ENCODE assay signal across 29 mouse cellular contexts in genomic region chr7:19928486-19928885, GRCm38 (mm10). TPM values are rescaled to one million over a fixed set of nuclear protein-coding genes. Genes with fewer than 3 reads are reported as not detected.
A peak's percentile ranks its signal among the peaks of the same experiment; 100 is the strongest.
DNase-seq lines count a peak whose midpoint lies in the region; ATAC-seq and TF ChIP-seq lines count a peak whose summit lies in the region.
"Had no signal": no experiment of that assay in that cellular context is flagged by ENCODE, and none has a peak within 500 bp of the region (broad histone marks: within the 10 kb centered on the region; RNA-seq: fewer than 3 reads in every experiment).

No protein-coding gene starts in this region.

- no peak overlapping the region for H3K4me3 ChIP-seq in heart, adult 2 months
- no peak overlapping the region for H3K4me3 ChIP-seq in heart, embryonic 12.5 days
- H3K4me3 ChIP-seq in ES-Bruce4 (ENCODE audit: low read depth, low read length): peak overlapping the region; percentile 3; the same call in 1 of the 2 replicates
- H3K4me3 ChIP-seq in midbrain, embryonic 10.5 days: no peak overlapping the region
- no peak overlapping the region for H3K4me3 ChIP-seq in limb, embryonic 10.5 days
- H3K4me3 ChIP-seq: embryonic facial prominence, embryonic 15.5 days; erythroblast, embryonic 14.5 days; forebrain, embryonic 10.5 days; heart, embryonic 13.5 days; hindbrain, embryonic 15.5 days had no signal

- no peak for DNase-seq in heart, adult 2 months
- peak; percentile 56 for DNase-seq in WW6 (ENCODE audit: low read depth, low spot score)
- DNase-seq in midbrain, embryonic 10.5 days (ENCODE audit: low spot score): no peak
- DNase-seq in thymus, postnatal 25 days: no peak
- no peak for DNase-seq in limb, embryonic 10.5 days (ENCODE audit: low spot score)
- DNase-seq: adrenal gland, adult 8-10 months; cerebellum, adult 11 months; cerebellum, adult 8-10 months; cerebellum, postnatal 14 days; embryo, embryonic 11 days; heart, postnatal 36 days had no signal

- H3K27me3 ChIP-seq in heart, adult 2 months (ENCODE audit: control insufficient read depth, insufficient read depth, low read length): no peaks in the 10 kb centered on the region
- H3K27me3 ChIP-seq in heart, embryonic 12.5 days (replicated peaks): 0 out of 2 replicates have a peak, but pooled peaks cover 5% of the 10 kb centered on the region
- H3K27me3 ChIP-seq in ES-Bruce4 (ENCODE audit: control insufficient read depth, insufficient read depth, low read length, poor library complexity, severe bottlenecking): no peaks in the 10 kb centered on the region
- peaks cover 7% of the 10 kb centered on the region; the same call in 1 of the 2 replicates for H3K27me3 ChIP-seq in midbrain, embryonic 10.5 days (ENCODE audit: low read depth, poor library complexity, severe bottlenecking)
- H3K27me3 ChIP-seq in limb, embryonic 10.5 days (ENCODE audit: low read depth, poor library complexity, severe bottlenecking): peaks cover 23% of the 10 kb centered on the region
- H3K27me3 ChIP-seq: hindbrain, embryonic 15.5 days had no signal

- H3K9ac ChIP-seq in heart, adult 2 months (ENCODE audit: low read depth, low read length): no peak overlapping the region
- H3K9ac ChIP-seq in heart, embryonic 12.5 days: no peak overlapping the region
- no peak overlapping the region for H3K9ac ChIP-seq in ES-Bruce4 (ENCODE audit: low read depth, poor library complexity, severe bottlenecking)
- H3K9ac ChIP-seq: embryonic facial prominence, embryonic 15.5 days; heart, embryonic 13.5 days; hindbrain, embryonic 15.5 days had no signal

- H3K27ac ChIP-seq in heart, adult 2 months: peak overlapping the region; percentile 79
- no peak overlapping the region for H3K27ac ChIP-seq in heart, embryonic 12.5 days (ENCODE audit: poor library complexity, severe bottlenecking)
- peak overlapping the region; percentile 78 for H3K27ac ChIP-seq in ES-Bruce4 (ENCODE audit: insufficient read depth, low read length)
- no peak overlapping the region for H3K27ac ChIP-seq in midbrain, embryonic 10.5 days (replicated peaks)
- H3K27ac ChIP-seq in limb, embryonic 10.5 days: no peak overlapping the region
- H3K27ac ChIP-seq: embryonic facial prominence, embryonic 15.5 days; forebrain, embryonic 10.5 days; heart, embryonic 13.5 days; hindbrain, embryonic 15.5 days had no signal

- H3K4me1 ChIP-seq in heart, adult 2 months (ENCODE audit: control insufficient read depth, insufficient read depth, low read length): peaks cover 14% of the 10 kb centered on the region
- peaks cover 29% of the 10 kb centered on the region for H3K4me1 ChIP-seq in heart, embryonic 12.5 days (replicated peaks)
- peaks cover 5% of the 10 kb centered on the region for H3K4me1 ChIP-seq in ES-Bruce4 (ENCODE audit: control insufficient read depth, insufficient read depth, low read length)
- H3K4me1 ChIP-seq in midbrain, embryonic 10.5 days: peaks cover 16% of the 10 kb centered on the region
- peaks cover 16% of the 10 kb centered on the region for H3K4me1 ChIP-seq in limb, embryonic 10.5 days
- H3K4me1 ChIP-seq: hindbrain, embryonic 15.5 days had no signal

- no peaks in the 10 kb centered on the region for H3K9me3 ChIP-seq in heart, embryonic 12.5 days (replicated peaks)
- no peaks in the 10 kb centered on the region for H3K9me3 ChIP-seq in ES-Bruce4 (replicated peaks; ENCODE audit: control insufficient read depth, insufficient read depth, low read length, poor library complexity, severe bottlenecking)
- H3K9me3 ChIP-seq in midbrain, embryonic 10.5 days (replicated peaks): no peaks in the 10 kb centered on the region
- no peaks in the 10 kb centered on the region for H3K9me3 ChIP-seq in limb, embryonic 10.5 days (replicated peaks)
- H3K9me3 ChIP-seq: embryonic facial prominence, embryonic 15.5 days; heart, embryonic 13.5 days; hindbrain, embryonic 15.5 days had no signal

- no peak for TF ChIP-seq CTCF in heart, adult 2 months (IDR thresholded peaks at IDR 0.05)
- TF ChIP-seq CTCF in ES-Bruce4 (IDR thresholded peaks at IDR 0.05; ENCODE audit: low read depth, low read length): no peak

- no peak overlapping the region for H3K4me2 ChIP-seq in heart, embryonic 12.5 days
- H3K4me2 ChIP-seq: embryonic facial prominence, embryonic 15.5 days; heart, embryonic 13.5 days; hindbrain, embryonic 15.5 days had no signal

- WGBS in heart, adult 2 months: 59% methylated on average over 5 of the region's 5 CpGs
- 72% methylated on average over 5 of the region's 5 CpGs for WGBS in heart, embryonic 12.5 days
- WGBS in midbrain, embryonic 10.5 days: 70% methylated on average over 5 of the region's 5 CpGs
- WGBS in limb, embryonic 10.5 days: 70% methylated on average over 5 of the region's 5 CpGs

- no peak for ATAC-seq in heart, embryonic 12.5 days (ENCODE audit: insufficient number of reproducible peaks, low FRiP score)
- ATAC-seq: forebrain, embryonic 14.5 days had no signal

- intact Hi-C loops in heart, adult 2 months (cut with DNase I): no loop called here

- no peaks in the 10 kb centered on the region for H3K36me3 ChIP-seq in heart, adult 2 months (ENCODE audit: control insufficient read depth, insufficient read depth, low read length)
- H3K36me3 ChIP-seq in heart, embryonic 12.5 days: no peaks in the 10 kb centered on the region
- no peaks in the 10 kb centered on the region for H3K36me3 ChIP-seq in ES-Bruce4 (ENCODE audit: control insufficient read depth, insufficient read depth, low read length, poor library complexity, severe bottlenecking)
- no peaks in the 10 kb centered on the region for H3K36me3 ChIP-seq in midbrain, embryonic 10.5 days
- no peaks in the 10 kb centered on the region for H3K36me3 ChIP-seq in limb, embryonic 10.5 days
- H3K36me3 ChIP-seq: embryonic facial prominence, embryonic 15.5 days; forebrain, embryonic 10.5 days; heart, embryonic 13.5 days; hindbrain, embryonic 15.5 days had no signal

- TF ChIP-seq POLR2A in heart, adult 2 months (IDR thresholded peaks at IDR 0.05; ENCODE audit: insufficient read depth, low read depth, low read length): no peak
- no peak for TF ChIP-seq POLR2A in ES-Bruce4 (IDR thresholded peaks at IDR 0.05; ENCODE audit: insufficient read depth, low read length)

- no peak for TF ChIP-seq EP300 in heart, adult 2 months (IDR thresholded peaks at IDR 0.05; ENCODE audit: insufficient read depth, low read depth, low read length)
- TF ChIP-seq EP300 in ES-Bruce4 (IDR thresholded peaks at IDR 0.05; ENCODE audit: insufficient read depth, low read depth, low read length): peak; percentile 93

- H3K79me2 ChIP-seq in heart, adult 2 months (replicated peaks; ENCODE audit: control insufficient read depth, insufficient read depth, low read length): no peaks in the 10 kb centered on the region

RNA-seq across cellular contexts. Expression of gene Pvr, which starts 7.5 kb away (rescaled TPM):
- 10 to 100 TPM; 20.1 to 24.5 TPM for total RNA-seq in heart, adult 2 months (2021)
- 18.1 and 34.0 TPM in 2 replicates for polyA plus RNA-seq in heart, adult 2 months (2012; rRNA removed)
- 15.7 and 16.0 TPM in 2 replicates for polyA plus RNA-seq in heart, embryonic 12.5 days (2016; fragmentation: Nextera tagmentation; extraction: Ambion mirVana)
- polyA plus RNA-seq in ES-Bruce4 (2011; ENCODE audit: insufficient read depth, insufficient read length, low read depth, missing spikeins): 63.5 and 68.1 TPM in 2 replicates
- 7.4 and 7.5 TPM in 2 replicates for polyA plus RNA-seq in midbrain, embryonic 10.5 days (2016; fragmentation: Nextera tagmentation; extraction: Ambion mirVana)
- polyA plus RNA-seq in limb, embryonic 10.5 days (2016; fragmentation: Nextera tagmentation; extraction: Ambion mirVana): 6.2 TPM in 2 replicates
- total RNA-seq: MEL had no signal

RNA-seq across cellular contexts. Expression of gene Igsf23, which starts 22.1 kb away (rescaled TPM):
- 1 to 10 TPM; 1.9 to 2.9 TPM for total RNA-seq in heart, adult 2 months (2021)
- 8.6 and 9.9 TPM in 2 replicates for polyA plus RNA-seq in heart, adult 2 months (2012; rRNA removed)
- 1.0 and 1.2 TPM in 2 replicates for polyA plus RNA-seq in heart, embryonic 12.5 days (2016; fragmentation: Nextera tagmentation; extraction: Ambion mirVana)
- polyA plus RNA-seq in ES-Bruce4 (2011; ENCODE audit: insufficient read depth, insufficient read length, low read depth, missing spikeins): 1.3 and 2.1 TPM in 2 replicates
- 0.54 TPM in 1 of 2 replicates, not detected in the other for polyA plus RNA-seq in midbrain, embryonic 10.5 days (2016; fragmentation: Nextera tagmentation; extraction: Ambion mirVana)
- polyA plus RNA-seq in limb, embryonic 10.5 days (2016; fragmentation: Nextera tagmentation; extraction: Ambion mirVana): 0.21 and 0.24 TPM in 2 replicates
- total RNA-seq: adrenal gland, adult 8-10 months; adrenal gland, postnatal 36 days; gastrocnemius, adult 8-10 months; gastrocnemius, postnatal 4 days had no signal
- polyA plus RNA-seq: embryonic facial prominence, embryonic 11.5 days; erythroblast, embryonic 14.5 days; forebrain, embryonic 10.5 days; forebrain, embryonic 14.5 days; hindbrain, embryonic 11.5 days; hindbrain, embryonic 15.5 days had no signal

RNA-seq across cellular contexts. Expression of gene Ceacam20, which starts 36.7 kb away (rescaled TPM):
- not detected for total RNA-seq in heart, adult 2 months (2021)
- not detected in 2 replicates for polyA plus RNA-seq in heart, adult 2 months (2012; rRNA removed)
- 0.42 TPM in 1 of 2 replicates, not detected in the other for polyA plus RNA-seq in heart, embryonic 12.5 days (2016; fragmentation: Nextera tagmentation; extraction: Ambion mirVana)
- polyA plus RNA-seq in ES-Bruce4 (2011; ENCODE audit: insufficient read depth, insufficient read length, low read depth, missing spikeins): 0.21 TPM in 1 of 2 replicates, not detected in the other
- not detected in 2 replicates for polyA plus RNA-seq in midbrain, embryonic 10.5 days (2016; fragmentation: Nextera tagmentation; extraction: Ambion mirVana)
- polyA plus RNA-seq in limb, embryonic 10.5 days (2016; fragmentation: Nextera tagmentation; extraction: Ambion mirVana): not detected in 2 replicates
- total RNA-seq: adrenal gland, adult 8-10 months; adrenal gland, postnatal 36 days; common myeloid progenitor, adult 5-6 weeks; gastrocnemius, adult 8-10 months; gastrocnemius, postnatal 4 days; heart, adult 18-20 months; heart, postnatal 36 days; MEL had no signal
- polyA plus RNA-seq: C2C12; embryonic facial prominence, embryonic 11.5 days; embryonic facial prominence, embryonic 15.5 days; erythroblast, embryonic 14.5 days; forebrain, embryonic 10.5 days; forebrain, embryonic 14.5 days; heart, embryonic 13.5 days; heart, postnatal 0 days; hindbrain, embryonic 11.5 days; hindbrain, embryonic 15.5 days had no signal

RNA-seq across cellular contexts. Expression of gene Ceacam19, which starts 40.7 kb away (rescaled TPM):
- not detected for total RNA-seq in heart, adult 2 months (2021)
- not detected in 2 replicates for polyA plus RNA-seq in heart, adult 2 months (2012; rRNA removed)
- polyA plus RNA-seq in heart, embryonic 12.5 days (2016; fragmentation: Nextera tagmentation; extraction: Ambion mirVana): not detected in 2 replicates
- not detected in 2 replicates for polyA plus RNA-seq in ES-Bruce4 (2011; ENCODE audit: insufficient read depth, insufficient read length, low read depth, missing spikeins)
- polyA plus RNA-seq in midbrain, embryonic 10.5 days (2016; fragmentation: Nextera tagmentation; extraction: Ambion mirVana): not detected in 2 replicates
- not detected in 2 replicates for polyA plus RNA-seq in limb, embryonic 10.5 days (2016; fragmentation: Nextera tagmentation; extraction: Ambion mirVana)
- total RNA-seq: adrenal gland, adult 8-10 months; adrenal gland, postnatal 36 days; common myeloid progenitor, adult 5-6 weeks; gastrocnemius, adult 8-10 months; gastrocnemius, postnatal 4 days; heart, adult 18-20 months; heart, postnatal 36 days had no signal
- polyA plus RNA-seq: C2C12; embryonic facial prominence, embryonic 11.5 days; erythroblast, embryonic 14.5 days; forebrain, embryonic 10.5 days; forebrain, embryonic 14.5 days; heart, embryonic 13.5 days; heart, postnatal 0 days; hindbrain, embryonic 11.5 days; hindbrain, embryonic 15.5 days had no signal

Comparison
In these comparisons a context has a peak if more than half of its experiments do, and no peak if none do; other contexts are left out.
1. H3K27ac ChIP-seq: peak in heart, adult 2 months (single experiment) and ES-Bruce4 (single experiment); none in heart, embryonic 12.5 days (single experiment), midbrain, embryonic 10.5 days (single experiment) and limb, embryonic 10.5 days (single experiment).